Mouse (Mus musculus) embryo, embryonic 11 days (tissue): ENCODE data around the gene Kcnh1.
A peak's percentile ranks its signal among the peaks of the same experiment; 100 is the strongest.

Experiments
- DNase-seq: peaks from one replicate; pipeline ENCODE4 v3.0.0-alpha.2; 2015

The Kcnh1 gene

GRCm38 (mm10) chr1:192416241-192416821 lies 225.8 kb downstream of the Kcnh1 start:
- no peak for DNase-seq

GRCm38 (mm10) chr1:192419176-192419575 lies 228.6 kb downstream of the Kcnh1 start:
- no peak for DNase-seq

- no peak for DNase-seq
Observed at GRCm38 (mm10) chr1:192421377-192422166, 231.0 kb downstream of the Kcnh1 start.

- no peak for DNase-seq
Observed at GRCm38 (mm10) chr1:192431423-192431822, 240.8 kb downstream of the Kcnh1 start.

- no peak for DNase-seq
Observed at GRCm38 (mm10) chr1:192435503-192435902, 244.9 kb downstream of the Kcnh1 start.

- DNase-seq = no peak
Observed at GRCm38 (mm10) chr1:192439151-192439837, 248.7 kb downstream of the Kcnh1 start.

GRCm38 (mm10) chr1:192442772-192443445 lies 252.3 kb downstream of the Kcnh1 start:
- no peak for DNase-seq

- peak; percentile 13 for DNase-seq
Observed at GRCm38 (mm10) chr1:192443998-192444657, 253.6 kb downstream of the Kcnh1 start.

GRCm38 (mm10) chr1:192444658-192445447 lies 254.3 kb downstream of the Kcnh1 start:
- peak; percentile 13 for DNase-seq

- no peak for DNase-seq
Observed at GRCm38 (mm10) chr1:192446158-192446557, 255.6 kb downstream of the Kcnh1 start.

- no peak for DNase-seq
Observed at GRCm38 (mm10) chr1:192447666-192448065, 257.1 kb downstream of the Kcnh1 start.

- no peak for DNase-seq
Observed at GRCm38 (mm10) chr1:192448512-192448911, 257.9 kb downstream of the Kcnh1 start.

GRCm38 (mm10) chr1:192449572-192450351 lies 259.2 kb downstream of the Kcnh1 start:
- no peak for DNase-seq

- DNase-seq = no peak
Observed at GRCm38 (mm10) chr1:192450425-192450824, 259.9 kb downstream of the Kcnh1 start.

- DNase-seq = no peak
Observed at GRCm38 (mm10) chr1:192451722-192452121, 261.1 kb downstream of the Kcnh1 start.

- DNase-seq = no peak
Observed at GRCm38 (mm10) chr1:192454501-192454900, 263.9 kb downstream of the Kcnh1 start.

GRCm38 (mm10) chr1:192454981-192455380 lies 264.4 kb downstream of the Kcnh1 start:
- DNase-seq = no peak

- no peak for DNase-seq
Observed at GRCm38 (mm10) chr1:192457037-192457436, 266.5 kb downstream of the Kcnh1 start.

GRCm38 (mm10) chr1:192457526-192458206 lies 267.1 kb downstream of the Kcnh1 start:
- DNase-seq = peak; percentile 79

GRCm38 (mm10) chr1:192463732-192464131 lies 273.2 kb downstream of the Kcnh1 start:
- no peak for DNase-seq
